Mouse (Mus musculus) heart, embryonic 13.5 days (tissue): ENCODE measurements around the gene Kif21b. TPM values are rescaled to one million over a fixed set of nuclear protein-coding genes. Genes with fewer than 3 reads are reported as not detected.

Source experiments
- ATAC-seq: fragments of 200-750 bp; cut with Nextera tagmentation; 2 replicates; pipeline ENCODE4 v1.8.0; 2017; ENCODE audit warnings: moderate TSS enrichment; ENCODE audit not compliant: insufficient number of reproducible peaks, low FRiP score, low TSS enrichment; ENCODE audit errors: extremely low read depth
- H3K27ac ChIP-seq: fragments of 300-500 bp; sonication (generic); replicated peaks from 2 replicates; pipeline ENCODE4 v1.5.1; 2015; ENCODE audit warnings: moderate library complexity, mild to moderate bottlenecking, inconsistent platforms
- H3K27me3 ChIP-seq: fragments of 300-500 bp; sonication (generic); replicated peaks from 2 replicates; pipeline ENCODE4 v1.6.1; 2015; ENCODE audit warnings: mild to moderate bottlenecking, inconsistent platforms
- H3K36me3 ChIP-seq: fragments of 300-500 bp; sonication (generic); 2 replicates; pipeline ENCODE4 v1.6.1; 2015; ENCODE audit warnings: mild to moderate bottlenecking, inconsistent platforms
- H3K4me1 ChIP-seq: fragments of 300-500 bp; sonication (generic); 2 replicates; pipeline ENCODE4 v1.6.1; 2015; ENCODE audit warnings: inconsistent platforms
- H3K4me2 ChIP-seq: fragments of 300-500 bp; sonication (generic); 2 replicates; pipeline ENCODE4 v1.6.1; 2015; ENCODE audit warnings: inconsistent platforms, mild to moderate bottlenecking, moderate library complexity
- H3K4me3 ChIP-seq: fragments of 300-500 bp; sonication (generic); 2 replicates; pipeline ENCODE4 v1.5.1; 2015; ENCODE audit warnings: moderate library complexity, mild to moderate bottlenecking, inconsistent platforms
- H3K9ac ChIP-seq: fragments of 300-500 bp; sonication (generic); 2 replicates; pipeline ENCODE4 v1.6.1; 2015; ENCODE audit warnings: inconsistent platforms, mild to moderate bottlenecking, moderate library complexity
- H3K9me3 ChIP-seq: fragments of 300-500 bp; sonication (generic); 2 replicates; pipeline ENCODE4 v1.6.1; 2016; ENCODE audit warnings: inconsistent platforms
- WGBS: fragments of 180-500 bp; shearing (Covaris S2); methylation state at CpG from one replicate; pipeline ENCODE4 v1.1.7; 2015; ENCODE audit warnings: mixed read lengths; 5-methylcytosine and 5-hydroxymethylcytosine counted together
- polyA plus RNA-seq: library from polyadenylated mRNA; unstranded; fragments of >200 nt; fragmentation: Nextera tagmentation; extraction: Ambion mirVana; gene quantifications from 2 replicates; pipeline ENCODE4 v1.2.1, GENCODE M21; 2015

Kif21b gene
- polyA plus RNA-seq, 1 experiment from 2014 or later = 1.7 TPM

- no peaks in the 10 kb centered on the region for H3K9me3 ChIP-seq
- H3K4me1 ChIP-seq = peaks cover 7% of the 10 kb centered on the region
- H3K4me3 ChIP-seq = no peak overlapping the region
- no peak overlapping the region for H3K9ac ChIP-seq
- H3K36me3 ChIP-seq = no peaks in the 10 kb centered on the region
- ATAC-seq = no peak
- WGBS = 20% methylated on average over 3 of the region's 3 CpGs
- H3K27me3 ChIP-seq = 0 out of 2 replicates have a peak, but pooled peaks cover 11% of the 10 kb centered on the region
- H3K27ac ChIP-seq = no peak overlapping the region
- no peak overlapping the region for H3K4me2 ChIP-seq
These were observed 15.0 kb upstream of the Kif21b start for GRCm38 (mm10) chr1:136116183-136116582.

GRCm38 (mm10) chr1:136117069-136117468 lies 14.1 kb upstream of the Kif21b start:
- H3K27me3 ChIP-seq = 0 out of 2 replicates have a peak, but pooled peaks cover 13% of the 10 kb centered on the region
- H3K4me2 ChIP-seq = no peak overlapping the region
- H3K4me3 ChIP-seq = no peak overlapping the region
- H3K36me3 ChIP-seq = no peaks in the 10 kb centered on the region
- WGBS = 72% methylated on average over 9 of the region's 9 CpGs
- H3K27ac ChIP-seq = no peak overlapping the region
- ATAC-seq = no peak
- H3K4me1 ChIP-seq = peaks cover 7% of the 10 kb centered on the region
- H3K9me3 ChIP-seq = no peaks in the 10 kb centered on the region
- no peak overlapping the region for H3K9ac ChIP-seq

DNA sequence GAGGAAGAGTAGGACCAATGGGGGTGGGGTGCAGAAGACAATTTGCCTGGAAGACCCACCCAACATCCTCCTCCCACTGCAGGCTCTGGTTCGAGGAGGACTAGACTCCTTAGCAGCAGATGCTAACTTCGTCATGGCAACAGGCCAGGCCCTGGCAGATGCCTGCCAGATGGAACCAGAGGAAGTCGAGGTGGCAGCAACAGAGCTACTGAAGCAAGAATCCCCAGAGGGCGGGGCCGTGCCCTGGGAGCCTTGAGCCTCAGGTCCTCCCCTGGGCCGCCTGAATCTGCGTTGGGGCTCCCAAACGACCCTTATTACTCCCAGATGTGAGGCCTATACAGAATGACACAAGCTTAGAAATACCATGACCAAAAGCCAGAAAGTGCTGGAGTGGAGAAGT lies 12.3 kb upstream of the Kif21b start:
- Histone ChIP-seq H3K9ac (no peak overlapping the region), H3K4me3 (no peak overlapping the region), H3K4me2 (no peak overlapping the region), H3K9me3 (no peaks in the 10 kb centered on the region), H3K4me1 (peaks cover 7% of the 10 kb centered on the region), H3K36me3 (no peaks in the 10 kb centered on the region), H3K27ac (no peak overlapping the region), H3K27me3 (0 out of 2 replicates have a peak, but pooled peaks cover 16% of the 10 kb centered on the region)
- no peak for ATAC-seq
- WGBS = 55% methylated on average over 8 of the region's 8 CpGs

DNA sequence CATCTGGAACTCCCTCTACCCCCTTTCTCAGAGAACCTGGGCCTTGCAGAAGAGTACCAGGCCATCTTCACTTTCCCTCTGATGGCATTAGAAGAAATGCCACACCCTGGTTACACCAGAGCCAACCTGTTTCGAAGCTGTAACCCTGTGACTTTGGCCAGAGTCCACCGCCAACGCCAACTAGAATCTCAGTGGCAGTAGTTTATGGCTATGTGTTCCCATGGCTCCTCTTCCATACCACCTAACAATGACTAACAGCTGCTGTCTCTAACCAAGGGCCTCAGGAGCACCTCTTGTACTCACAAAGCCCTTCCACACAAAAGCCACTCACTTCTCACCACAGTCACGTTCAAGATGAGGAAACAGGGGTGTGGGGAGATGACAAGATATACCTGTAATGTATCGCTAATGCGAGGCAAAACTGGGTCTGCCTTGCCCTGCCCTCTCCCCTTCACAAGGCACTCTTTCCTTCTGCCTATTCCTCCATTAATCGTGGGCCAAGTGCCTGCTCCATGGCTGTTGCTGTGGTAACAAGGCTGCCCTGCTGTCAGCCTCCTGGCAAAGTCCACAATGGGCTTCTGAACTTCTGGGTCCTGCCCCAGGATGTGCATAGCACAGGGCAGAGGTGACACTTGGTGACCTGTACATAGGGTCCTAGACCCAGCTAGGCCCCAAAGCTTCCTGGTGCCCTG lies 11.5 kb upstream of the Kif21b start:
- H3K9me3 ChIP-seq = no peaks in the 10 kb centered on the region
- 78% methylated on average over 7 of the region's 7 CpGs for WGBS
- H3K27me3 ChIP-seq = 0 out of 2 replicates have a peak, but pooled peaks cover 16% of the 10 kb centered on the region
- no peak overlapping the region for H3K4me2 ChIP-seq
- no peak overlapping the region for H3K27ac ChIP-seq
- no peaks in the 10 kb centered on the region for H3K36me3 ChIP-seq
- no peak overlapping the region for H3K4me3 ChIP-seq
- no peak overlapping the region for H3K9ac ChIP-seq
- peaks cover 14% of the 10 kb centered on the region for H3K4me1 ChIP-seq
- no peak for ATAC-seq

DNA sequence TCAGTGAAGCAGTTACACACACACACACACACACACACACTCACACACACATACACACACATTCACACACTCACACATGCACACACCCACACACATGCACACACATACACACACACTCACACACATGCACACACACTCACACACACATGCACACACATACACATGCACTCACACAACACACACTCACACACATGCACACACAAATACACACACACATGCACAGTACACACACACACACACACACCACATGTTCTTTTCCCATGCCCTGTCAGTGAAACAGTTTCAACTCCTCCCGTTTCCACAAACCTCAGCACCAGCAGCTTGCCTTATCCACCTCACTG lies 11.0 kb upstream of the Kif21b start:
- Histone ChIP-seq H3K27me3 (0 out of 2 replicates have a peak, but pooled peaks cover 14% of the 10 kb centered on the region), H3K27ac (no peak overlapping the region), H3K9ac (no peak overlapping the region), H3K4me3 (no peak overlapping the region), H3K9me3 (no peaks in the 10 kb centered on the region), H3K4me1 (peaks cover 14% of the 10 kb centered on the region), H3K4me2 (no peak overlapping the region), H3K36me3 (no peaks in the 10 kb centered on the region)
- ATAC-seq = no peak
- WGBS = 23% methylated on average over 1 of the region's 1 CpGs

GRCm38 (mm10) chr1:136120785-136121184 lies 10.4 kb upstream of the Kif21b start:
- no peak overlapping the region for H3K27ac ChIP-seq
- H3K36me3 ChIP-seq = no peaks in the 10 kb centered on the region
- H3K4me3 ChIP-seq = no peak overlapping the region
- ATAC-seq = no peak
- no peak overlapping the region for H3K4me2 ChIP-seq
- H3K9me3 ChIP-seq = no peaks in the 10 kb centered on the region
- 0 out of 2 replicates have a peak, but pooled peaks cover 14% of the 10 kb centered on the region for H3K27me3 ChIP-seq
- H3K9ac ChIP-seq = no peak overlapping the region
- WGBS = 49% methylated on average over 6 of the region's 6 CpGs
- H3K4me1 ChIP-seq = peaks cover 14% of the 10 kb centered on the region

GRCm38 (mm10) chr1:136122030-136122429 lies 9.2 kb upstream of the Kif21b start:
- Histone ChIP-seq H3K4me2 (no peak overlapping the region), H3K36me3 (no peaks in the 10 kb centered on the region), H3K27me3 (0 out of 2 replicates have a peak, but pooled peaks cover 14% of the 10 kb centered on the region), H3K4me1 (peaks cover 26% of the 10 kb centered on the region), H3K4me3 (no peak overlapping the region), H3K9ac (no peak overlapping the region), H3K9me3 (no peaks in the 10 kb centered on the region), H3K27ac (no peak overlapping the region)
- ATAC-seq = no peak
- WGBS = 80% methylated on average over 8 of the region's 8 CpGs

DNA sequence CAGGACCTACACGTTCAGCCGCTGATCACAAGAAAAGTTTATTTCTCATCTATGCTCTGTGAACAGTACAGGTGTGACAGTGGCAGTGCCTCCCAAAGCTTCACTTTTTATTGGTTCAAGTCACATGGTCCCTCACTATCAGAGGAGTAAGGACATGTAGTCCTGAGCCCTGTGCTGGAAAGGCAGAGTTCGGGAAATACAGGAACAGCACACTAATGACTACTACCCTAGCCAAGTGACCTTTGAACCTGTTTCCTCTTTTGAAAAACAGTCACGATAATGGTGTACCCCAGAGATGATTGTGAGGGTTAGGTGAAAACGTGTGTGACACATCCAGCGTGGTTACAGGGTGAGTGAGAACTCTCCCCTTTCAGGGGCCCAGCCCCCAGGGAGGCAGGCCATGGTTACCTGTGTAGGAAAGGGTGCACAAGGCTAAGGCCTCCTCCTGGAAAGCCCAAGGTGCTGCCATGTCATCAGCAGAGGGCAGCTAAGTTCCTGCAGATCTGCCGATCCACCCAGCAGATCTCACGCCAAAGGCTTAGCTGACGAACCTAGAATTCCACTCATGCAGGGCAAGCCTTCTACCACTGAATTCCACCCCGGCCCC lies 4.9 kb upstream of the Kif21b start:
- Histone ChIP-seq H3K27me3 (0 out of 2 replicates have a peak, but pooled peaks cover 6% of the 10 kb centered on the region), H3K9me3 (no peaks in the 10 kb centered on the region), H3K9ac (no peak overlapping the region), H3K4me1 (peaks cover 57% of the 10 kb centered on the region), H3K36me3 (no peaks in the 10 kb centered on the region), H3K4me2 (no peak overlapping the region), H3K4me3 (no peak overlapping the region), H3K27ac (no peak overlapping the region)
- ATAC-seq = no peak
- 75% methylated on average over 10 of the region's 10 CpGs for WGBS

- WGBS = 40% methylated on average over 10 of the region's 10 CpGs
- Histone ChIP-seq H3K27ac (peak overlapping the region; percentile 42; the same call in 1 of the 2 replicates), H3K4me3 (no peak overlapping the region), H3K4me2 (no peak overlapping the region), H3K9ac (no peak overlapping the region), H3K36me3 (no peaks in the 10 kb centered on the region), H3K27me3 (0 out of 2 replicates have a peak, but pooled peaks cover 5% of the 10 kb centered on the region), H3K9me3 (no peaks in the 10 kb centered on the region), H3K4me1 (peaks cover 62% of the 10 kb centered on the region)
- no peak for ATAC-seq
These were observed 4.3 kb upstream of the Kif21b start for GRCm38 (mm10) chr1:136126895-136127294.

DNA sequence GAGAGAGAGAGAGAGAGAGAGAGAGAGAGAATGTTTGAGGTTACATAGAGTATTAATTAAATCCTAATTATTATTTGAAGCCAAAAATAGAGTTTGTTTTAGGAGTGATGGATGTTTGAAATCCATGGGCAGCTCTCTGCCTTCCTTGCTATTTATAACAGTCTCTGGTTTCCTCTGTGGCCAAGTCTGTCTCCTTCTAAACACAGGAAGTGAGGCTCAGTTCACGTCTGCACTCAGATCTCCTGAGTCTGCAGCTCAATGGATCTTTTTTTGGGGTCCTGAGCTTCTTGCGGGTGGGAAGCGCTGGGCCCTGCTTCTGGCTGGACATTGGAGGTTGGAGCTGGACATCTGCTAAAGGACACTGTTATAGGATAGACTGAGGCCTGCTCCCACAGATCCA lies 3.3 kb upstream of the Kif21b start:
- Histone ChIP-seq H3K4me2 (no peak overlapping the region), H3K9ac (no peak overlapping the region), H3K4me1 (peaks cover 72% of the 10 kb centered on the region), H3K9me3 (no peaks in the 10 kb centered on the region), H3K36me3 (no peaks in the 10 kb centered on the region), H3K27me3 (0 out of 2 replicates have a peak, but pooled peaks cover 7% of the 10 kb centered on the region), H3K4me3 (no peak overlapping the region), H3K27ac (peak overlapping the region; percentile 53)
- 31% methylated on average over 3 of the region's 3 CpGs for WGBS
- ATAC-seq = no peak

DNA sequence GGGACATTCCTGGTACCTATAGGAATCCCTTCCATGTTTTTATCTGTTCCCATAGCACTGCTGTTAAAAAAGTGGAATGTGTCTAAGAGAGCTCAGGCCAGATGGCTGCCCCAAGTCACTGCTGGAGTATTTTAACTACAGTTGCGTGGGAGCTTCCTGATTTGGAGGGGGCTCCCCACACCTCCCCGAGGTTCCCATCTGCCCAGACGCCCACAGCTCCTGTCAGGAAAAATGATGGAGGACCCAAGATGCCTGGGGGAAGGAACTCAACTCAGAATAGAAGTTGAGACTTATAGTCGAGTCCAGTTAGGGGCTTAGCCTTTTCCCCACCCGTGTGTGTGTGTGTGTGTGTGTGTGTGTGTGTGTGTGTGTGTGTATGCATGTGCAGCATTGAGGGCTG lies 2.8 kb upstream of the Kif21b start:
- 0 out of 2 replicates have a peak, but pooled peaks cover 12% of the 10 kb centered on the region for H3K27me3 ChIP-seq
- H3K9me3 ChIP-seq = no peaks in the 10 kb centered on the region
- ATAC-seq = no peak
- no peak overlapping the region for H3K4me3 ChIP-seq
- 42% methylated on average over 5 of the region's 5 CpGs for WGBS
- no peak overlapping the region for H3K9ac ChIP-seq
- H3K27ac ChIP-seq = peak overlapping the region; percentile 53
- peaks cover 77% of the 10 kb centered on the region for H3K4me1 ChIP-seq
- no peak overlapping the region for H3K4me2 ChIP-seq
- no peaks in the 10 kb centered on the region for H3K36me3 ChIP-seq
